Mouse (Mus musculus) forebrain, embryonic 14.5 days (tissue): ENCODE data around the gene Pcsk5. TPM values are rescaled to one million over a fixed set of nuclear protein-coding genes. Genes with fewer than 3 reads are reported as not detected.

ENCODE experiments used
- ATAC-seq: fragments of 200-750 bp; cut with Nextera tagmentation; 2 replicates; pipeline ENCODE4 v1.8.0; 2017; ENCODE audit warnings: mild to moderate bottlenecking, moderate library complexity
- DNase-seq: peaks from one replicate; pipeline ENCODE4 v3.0.0-alpha.2; 2015; ENCODE audit warnings: low spot score
- H3K27ac ChIP-seq: fragments of 300-500 bp; sonication (generic); 2 replicates; pipeline ENCODE4 v1.5.1; 2014; ENCODE audit warnings: low read depth, mild to moderate bottlenecking, control low read depth, low read length, moderate library complexity
- H3K27me3 ChIP-seq: fragments of 300-500 bp; sonication (generic); replicated peaks from 2 replicates; pipeline ENCODE4 v1.6.1; 2014; ENCODE audit warnings: low read length, control low read depth, mixed read lengths; ENCODE audit not compliant: control insufficient read depth, insufficient read depth
- H3K36me3 ChIP-seq: fragments of 300-500 bp; sonication (generic); 2 replicates; pipeline ENCODE4 v1.6.1; 2014; ENCODE audit warnings: low read length, control low read depth; ENCODE audit not compliant: control insufficient read depth, insufficient read depth
- H3K4me1 ChIP-seq: fragments of 300-500 bp; sonication (generic); 2 replicates; pipeline ENCODE4 v1.6.1; 2014; ENCODE audit warnings: antibody characterized with exemption, low read length, control low read depth; ENCODE audit not compliant: control insufficient read depth, insufficient read depth
- H3K4me2 ChIP-seq: fragments of 300-500 bp; sonication (generic); 2 replicates; pipeline ENCODE4 v1.6.1; 2014; ENCODE audit warnings: mild to moderate bottlenecking, control low read depth, low read length
- H3K4me3 ChIP-seq: fragments of 300-500 bp; sonication (generic); 2 replicates; pipeline ENCODE4 v1.5.1; 2014; ENCODE audit warnings: low read depth, low read length, control low read depth
- H3K9ac ChIP-seq: fragments of 300-500 bp; sonication (generic); 2 replicates; pipeline ENCODE4 v1.6.1; 2014; ENCODE audit warnings: mild to moderate bottlenecking, low read length, control low read depth, moderate library complexity
- H3K9me3 ChIP-seq: fragments of 300-500 bp; sonication (generic); replicated peaks from 2 replicates; pipeline ENCODE4 v1.6.1; 2016; ENCODE audit warnings: low read length, control low read depth, mixed read lengths; ENCODE audit not compliant: control insufficient read depth
- WGBS: fragments of 180-500 bp; shearing (Covaris S2); extraction: QIAGEN DNeasy Blood & Tissue Kit; methylation state at CpG from one replicate; pipeline ENCODE4 v1.1.7; 2014; 5-methylcytosine and 5-hydroxymethylcytosine counted together
- polyA plus RNA-seq: library from polyadenylated mRNA; unstranded; fragments of >200 nt; fragmentation: Nextera tagmentation; extraction: Ambion mirVana; gene quantifications from 2 replicates; pipeline ENCODE4 v1.2.1, GENCODE M21; 2014

The Pcsk5 gene
- polyA plus RNA-seq, 1 experiment from 2014 or later, result 3.8 TPM

- DNase-seq (no peak), ATAC-seq (no peak)
- Histone ChIP-seq H3K27ac (no peak overlapping the region), H3K4me3 (no peak overlapping the region), H3K4me2 (no peak overlapping the region), H3K27me3 (no peaks in the 10 kb centered on the region), H3K36me3 (no peaks in the 10 kb centered on the region), H3K9me3 (no peaks in the 10 kb centered on the region), H3K4me1 (no peaks in the 10 kb centered on the region), H3K9ac (no peak overlapping the region)
- 90% methylated on average over 6 of the region's 6 CpGs for WGBS
Observed at GRCm38 (mm10) chr19:17382807-17383397, 454.5 kb downstream of the Pcsk5 start.
